Mouse (Mus musculus): Measurements from ENCODE around the gene Cd80. TPM values are rescaled to one million over a fixed set of nuclear protein-coding genes. Genes with fewer than 3 reads are reported as not detected.

Gene Cd80
- polyA plus RNA-seq (2014; fragmentation: Nextera tagmentation; extraction: Ambion mirVana) = 0.46 and 0.47 TPM in 2 replicates

GRCm38 (mm10) chr16:38455511-38456418 is at the start of gene Cd80:
TSS of gene Cd80 (plus strand) at chr16:38455561.
- Histone ChIP-seq H3K27ac (replicated peaks; ENCODE audit: low read depth, low read length) (no peak within 1 kb of the TSS), H3K36me3 (ENCODE audit: control insufficient read depth, insufficient read depth, low read length) (no peaks in the 10 kb centered on the region), H3K4me1 (ENCODE audit: control insufficient read depth, insufficient read depth, low read length) (peaks cover 5% of the 10 kb centered on the region; the same call in 1 of the 2 replicates), H3K4me3 (ENCODE audit: low read depth, low read length) (no peak within 1 kb of the TSS), H3K9ac (ENCODE audit: low read depth, low read length) (no peak within 1 kb of the TSS), H3K4me2 (ENCODE audit: low read depth, low read length) (no peak within 1 kb of the TSS), H3K9me3 (ENCODE audit: control insufficient read depth, low read length) (no peaks in the 10 kb centered on the region), H3K27me3 (replicated peaks; ENCODE audit: control insufficient read depth, insufficient read depth, low read length) (no peaks in the 10 kb centered on the region)
- no peak for ATAC-seq (ENCODE audit: low read depth)
- WGBS = 76% methylated on average over 15 of the region's 17 CpGs
- DNase-seq (ENCODE audit: low spot score) = no peak

- Histone ChIP-seq H3K4me3 (ENCODE audit: low read depth, low read length) (no peak overlapping the region), H3K4me1 (ENCODE audit: control insufficient read depth, insufficient read depth, low read length) (no peaks in the 10 kb centered on the region), H3K4me2 (ENCODE audit: low read depth, low read length) (no peak overlapping the region), H3K9ac (ENCODE audit: low read depth, low read length) (no peak overlapping the region), H3K9me3 (ENCODE audit: control insufficient read depth, low read length) (no peaks in the 10 kb centered on the region), H3K27ac (replicated peaks; ENCODE audit: low read depth, low read length) (no peak overlapping the region), H3K27me3 (replicated peaks; ENCODE audit: control insufficient read depth, insufficient read depth, low read length) (no peaks in the 10 kb centered on the region), H3K36me3 (ENCODE audit: control insufficient read depth, insufficient read depth, low read length) (no peaks in the 10 kb centered on the region)
- DNase-seq (ENCODE audit: low spot score) (no peak), ATAC-seq (ENCODE audit: low read depth) (no peak)
- WGBS = 78% methylated on average over 5 of the region's 5 CpGs
Measured at GRCm38 (mm10) chr16:38406293-38406692, 49.1 kb upstream of the Cd80 start.

- WGBS = 75% methylated on average over 6 of the region's 6 CpGs
Measured at GRCm38 (mm10) chr16:38406708-38407107, 48.7 kb upstream of the Cd80 start.

GRCm38 (mm10) chr16:38407584-38407983 is 47.8 kb upstream of the Cd80 start:
- Histone ChIP-seq H3K4me1 (ENCODE audit: control insufficient read depth, insufficient read depth, low read length) (no peaks in the 10 kb centered on the region), H3K9me3 (ENCODE audit: control insufficient read depth, low read length) (no peaks in the 10 kb centered on the region), H3K36me3 (ENCODE audit: control insufficient read depth, insufficient read depth, low read length) (no peaks in the 10 kb centered on the region), H3K27ac (replicated peaks; ENCODE audit: low read depth, low read length) (no peak overlapping the region), H3K27me3 (replicated peaks; ENCODE audit: control insufficient read depth, insufficient read depth, low read length) (no peaks in the 10 kb centered on the region), H3K4me3 (ENCODE audit: low read depth, low read length) (no peak overlapping the region), H3K9ac (ENCODE audit: low read depth, low read length) (no peak overlapping the region), H3K4me2 (ENCODE audit: low read depth, low read length) (no peak overlapping the region)
- ATAC-seq (ENCODE audit: low read depth) (peak; percentile 65; the same call in 1 of the 2 replicates), DNase-seq (ENCODE audit: low spot score) (peak; percentile 23)
- WGBS = 44% methylated on average over 5 of the region's 5 CpGs

More at GRCm38 (mm10) chr16:38406708-38407107, 48.7 kb upstream of the Cd80 start:
- Histone ChIP-seq H3K4me2 (ENCODE audit: low read depth, low read length) (no peak overlapping the region), H3K9ac (ENCODE audit: low read depth, low read length) (no peak overlapping the region), H3K27me3 (replicated peaks; ENCODE audit: control insufficient read depth, insufficient read depth, low read length) (no peaks in the 10 kb centered on the region), H3K36me3 (ENCODE audit: control insufficient read depth, insufficient read depth, low read length) (no peaks in the 10 kb centered on the region), H3K4me1 (ENCODE audit: control insufficient read depth, insufficient read depth, low read length) (no peaks in the 10 kb centered on the region), H3K9me3 (ENCODE audit: control insufficient read depth, low read length) (no peaks in the 10 kb centered on the region), H3K4me3 (ENCODE audit: low read depth, low read length) (no peak overlapping the region), H3K27ac (replicated peaks; ENCODE audit: low read depth, low read length) (no peak overlapping the region)
- no peak for DNase-seq (ENCODE audit: low spot score)
- no peak for ATAC-seq (ENCODE audit: low read depth)

GRCm38 (mm10) chr16:38408416-38408815 is 46.9 kb upstream of the Cd80 start:
- no peak for ATAC-seq (ENCODE audit: low read depth)

GRCm38 (mm10) chr16:38414953-38415352 is 40.4 kb upstream of the Cd80 start:
- H3K4me1 ChIP-seq (ENCODE audit: control insufficient read depth, insufficient read depth, low read length) = no peaks in the 10 kb centered on the region
- no peaks in the 10 kb centered on the region for H3K27me3 ChIP-seq (replicated peaks; ENCODE audit: control insufficient read depth, insufficient read depth, low read length)
- 83% methylated on average over 7 of the region's 7 CpGs for WGBS
- no peak overlapping the region for H3K4me3 ChIP-seq (ENCODE audit: low read depth, low read length)
- no peak overlapping the region for H3K27ac ChIP-seq (replicated peaks; ENCODE audit: low read depth, low read length)
- H3K4me2 ChIP-seq (ENCODE audit: low read depth, low read length) = no peak overlapping the region
- DNase-seq (ENCODE audit: low spot score) (no peak), ATAC-seq (ENCODE audit: low read depth) (no peak)
- no peaks in the 10 kb centered on the region for H3K9me3 ChIP-seq (ENCODE audit: control insufficient read depth, low read length)
- H3K36me3 ChIP-seq (ENCODE audit: control insufficient read depth, insufficient read depth, low read length) = no peaks in the 10 kb centered on the region
- no peak overlapping the region for H3K9ac ChIP-seq (ENCODE audit: low read depth, low read length)

More at GRCm38 (mm10) chr16:38408416-38408815, 46.9 kb upstream of the Cd80 start:
- H3K4me1 ChIP-seq (ENCODE audit: control insufficient read depth, insufficient read depth, low read length) = no peaks in the 10 kb centered on the region
- DNase-seq (ENCODE audit: low spot score) = no peak
- H3K9me3 ChIP-seq (ENCODE audit: control insufficient read depth, low read length) = no peaks in the 10 kb centered on the region
- no peaks in the 10 kb centered on the region for H3K36me3 ChIP-seq (ENCODE audit: control insufficient read depth, insufficient read depth, low read length)
- no peak overlapping the region for H3K4me2 ChIP-seq (ENCODE audit: low read depth, low read length)
- H3K27me3 ChIP-seq (replicated peaks; ENCODE audit: control insufficient read depth, insufficient read depth, low read length) = no peaks in the 10 kb centered on the region
- no peak overlapping the region for H3K4me3 ChIP-seq (ENCODE audit: low read depth, low read length)
- H3K27ac ChIP-seq (replicated peaks; ENCODE audit: low read depth, low read length) = no peak overlapping the region
- H3K9ac ChIP-seq (ENCODE audit: low read depth, low read length) = no peak overlapping the region
- WGBS = 95% methylated on average over 8 of the region's 8 CpGs

GRCm38 (mm10) chr16:38425374-38425773 is 30.0 kb upstream of the Cd80 start:
- DNase-seq (ENCODE audit: low spot score) = no peak
- no peaks in the 10 kb centered on the region for H3K9me3 ChIP-seq (ENCODE audit: control insufficient read depth, low read length)
- no peak overlapping the region for H3K4me3 ChIP-seq (ENCODE audit: low read depth, low read length)
- no peaks in the 10 kb centered on the region for H3K27me3 ChIP-seq (replicated peaks; ENCODE audit: control insufficient read depth, insufficient read depth, low read length)
- H3K27ac ChIP-seq (replicated peaks; ENCODE audit: low read depth, low read length) = no peak overlapping the region
- no peaks in the 10 kb centered on the region for H3K4me1 ChIP-seq (ENCODE audit: control insufficient read depth, insufficient read depth, low read length)
- 92% methylated on average over 2 of the region's 2 CpGs for WGBS
- H3K4me2 ChIP-seq (ENCODE audit: low read depth, low read length) = no peak overlapping the region
- H3K9ac ChIP-seq (ENCODE audit: low read depth, low read length) = no peak overlapping the region
- no peaks in the 10 kb centered on the region for H3K36me3 ChIP-seq (ENCODE audit: control insufficient read depth, insufficient read depth, low read length)
- ATAC-seq (ENCODE audit: low read depth) = no peak

GRCm38 (mm10) chr16:38425799-38426198 is 29.6 kb upstream of the Cd80 start:
- ATAC-seq (ENCODE audit: low read depth) = no peak
- no peaks in the 10 kb centered on the region for H3K9me3 ChIP-seq (ENCODE audit: control insufficient read depth, low read length)
- no peaks in the 10 kb centered on the region for H3K27me3 ChIP-seq (replicated peaks; ENCODE audit: control insufficient read depth, insufficient read depth, low read length)
- no peak for DNase-seq (ENCODE audit: low spot score)
- H3K4me3 ChIP-seq (ENCODE audit: low read depth, low read length) = no peak overlapping the region
- H3K36me3 ChIP-seq (ENCODE audit: control insufficient read depth, insufficient read depth, low read length) = no peaks in the 10 kb centered on the region
- H3K4me1 ChIP-seq (ENCODE audit: control insufficient read depth, insufficient read depth, low read length) = no peaks in the 10 kb centered on the region
- 77% methylated on average over 1 of the region's 1 CpGs for WGBS
- H3K9ac ChIP-seq (ENCODE audit: low read depth, low read length) = no peak overlapping the region
- H3K4me2 ChIP-seq (ENCODE audit: low read depth, low read length) = no peak overlapping the region
- no peak overlapping the region for H3K27ac ChIP-seq (replicated peaks; ENCODE audit: low read depth, low read length)

Measured in embryonic facial prominence, embryonic 14.5 days (tissue).